Mouse (Mus musculus) midbrain, postnatal 0 days (tissue): Measurements from ENCODE around the gene Ggct. TPM values are rescaled to one million over a fixed set of nuclear protein-coding genes. Genes with fewer than 3 reads are reported as not detected.
"Not testable (repeated sequence)": the region's sequence is repeated elsewhere in the genome, so short reads cannot be mapped to it uniquely, and the experiment has no call there.

Source experiments
- ATAC-seq: fragments of 200-750 bp; cut with Nextera tagmentation; 2 replicates; pipeline ENCODE4 v1.8.0; 2017; ENCODE audit warnings: moderate number of reproducible peaks, mild to moderate bottlenecking, moderate TSS enrichment, moderate library complexity; ENCODE audit not compliant: low FRiP score
- DNase-seq: peaks from one replicate; pipeline ENCODE4 v3.0.0-alpha.2; 2015; ENCODE audit warnings: low spot score
- H3K27ac ChIP-seq: fragments of 300-500 bp; sonication (generic); 2 replicates; pipeline ENCODE4 v1.5.1; 2014; ENCODE audit warnings: low read depth, mild to moderate bottlenecking, low read length, mixed read lengths
- H3K27me3 ChIP-seq: fragments of 300-500 bp; sonication (generic); 2 replicates; pipeline ENCODE4 v1.6.1; 2014; ENCODE audit warnings: low read length, control low read depth, mixed read lengths; ENCODE audit not compliant: insufficient read depth
- H3K36me3 ChIP-seq: fragments of 300-500 bp; sonication (generic); 2 replicates; pipeline ENCODE4 v1.6.1; 2014; ENCODE audit warnings: low read length, control low read depth, mixed read lengths; ENCODE audit not compliant: insufficient read depth
- H3K4me1 ChIP-seq: fragments of 300-500 bp; sonication (generic); 2 replicates; pipeline ENCODE4 v1.6.1; 2014; ENCODE audit warnings: mild to moderate bottlenecking, control low read depth, antibody characterized with exemption, low read length, mixed read lengths; ENCODE audit not compliant: insufficient read depth
- H3K4me2 ChIP-seq: fragments of 300-500 bp; sonication (generic); 2 replicates; pipeline ENCODE4 v1.6.1; 2014; ENCODE audit warnings: low read depth, mild to moderate bottlenecking, low read length, mixed read lengths; ENCODE audit not compliant: poor library complexity, severe bottlenecking
- H3K4me3 ChIP-seq: fragments of 300-500 bp; sonication (generic); 2 replicates; pipeline ENCODE4 v1.5.1; 2014; ENCODE audit warnings: low read depth, mild to moderate bottlenecking, low read length, moderate library complexity
- H3K9ac ChIP-seq: fragments of 300-500 bp; sonication (generic); replicated peaks from 2 replicates; pipeline ENCODE4 v1.6.1; 2014; ENCODE audit warnings: mild to moderate bottlenecking, low read length, moderate library complexity, mixed read lengths; ENCODE audit not compliant: poor library complexity, severe bottlenecking
- H3K9me3 ChIP-seq: fragments of 300-500 bp; sonication (generic); 2 replicates; pipeline ENCODE4 v1.6.1; 2016; ENCODE audit warnings: low read length, control low read depth
- CTCF ChIP-seq: IDR thresholded peaks from 2 replicates; pipeline ENCODE4 v1.5.1; 2016; ENCODE audit warnings: antibody characterized with exemption, mild to moderate bottlenecking
- WGBS: fragments of 180-500 bp; shearing (Covaris S2); extraction: QIAGEN DNeasy Blood & Tissue Kit; methylation state at CpG from one replicate; pipeline ENCODE4 v1.1.7; 2014; 5-methylcytosine and 5-hydroxymethylcytosine counted together
- polyA plus RNA-seq: library from polyadenylated mRNA; unstranded; fragments of >200 nt; fragmentation: Nextera tagmentation; extraction: Ambion mirVana; gene quantifications from 2 replicates; pipeline ENCODE4 v1.2.1, GENCODE M21; 2015
- total RNA-seq: library from RNA; depleted of rRNA; stranded (reverse); fragments of >200 nt; gene quantifications from 2 replicates; pipeline ENCODE4 v1.2.3, GENCODE M21; 2014

The Ggct gene
- total and polyA plus RNA-seq, 2 experiments from 2014 or later, result 1.8 to 15.8 TPM

- Histone ChIP-seq H3K4me1 (0 out of 2 replicates have a peak, but pooled peaks cover 2% of the 10 kb centered on the region), H3K36me3 (no peaks in the 10 kb centered on the region), H3K9me3 (no peaks in the 10 kb centered on the region), H3K27me3 (no peaks in the 10 kb centered on the region), H3K27ac (no peak overlapping the region), H3K4me3 (no peak overlapping the region), H3K9ac (no peak overlapping the region), H3K4me2 (no peak overlapping the region)
- ATAC-seq (no peak), DNase-seq (no peak)
- no peak for TF ChIP-seq CTCF
- 80% methylated on average over 10 of the region's 10 CpGs for WGBS
These were observed 37.9 kb downstream of the Ggct start for GRCm38 (mm10) chr6:54954659-54955414.

DNA sequence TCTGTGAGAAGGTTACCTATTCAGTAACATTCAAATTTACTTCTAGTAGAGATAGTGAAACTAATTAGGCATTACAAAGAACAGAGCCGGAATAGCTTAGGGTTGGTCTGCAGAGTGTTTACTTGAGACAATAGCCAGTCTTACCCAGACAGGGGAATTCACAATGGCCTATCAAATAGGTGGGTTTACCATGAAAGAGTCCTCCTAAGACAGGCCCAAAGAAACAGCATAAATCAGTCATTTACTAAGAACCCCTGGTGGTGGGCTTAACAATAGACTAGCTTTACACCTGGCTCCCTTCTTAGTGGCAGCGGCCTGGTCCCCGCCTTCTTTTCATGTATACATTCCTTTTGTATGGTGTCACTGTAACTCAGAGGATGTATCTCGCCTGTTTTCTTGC is 39.4 kb downstream of the Ggct start:
- ATAC-seq, H3K4me3 ChIP-seq, H3K9me3 ChIP-seq: not testable (repeated sequence)

DNA sequence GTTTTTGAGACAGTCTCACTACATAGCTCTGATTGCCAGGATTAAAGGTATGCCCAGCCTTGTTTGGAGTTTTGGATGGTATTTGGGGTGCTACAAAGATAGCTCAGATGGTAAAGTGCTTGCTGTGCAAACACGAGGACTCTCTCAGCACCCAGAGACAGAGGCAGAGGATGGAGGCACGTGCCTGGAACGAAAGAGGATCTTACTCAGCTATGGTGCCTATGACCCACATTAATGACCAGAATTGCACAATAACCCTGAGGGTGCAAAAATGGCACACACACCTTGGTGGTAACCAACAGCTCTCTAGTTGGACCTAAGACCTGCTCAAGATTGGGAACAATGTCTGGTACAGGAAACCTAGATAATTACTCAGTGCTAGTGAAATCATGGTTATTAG is 40.2 kb downstream of the Ggct start:
- 90% methylated on average over 3 of the region's 3 CpGs for WGBS
- no peak overlapping the region for H3K27ac ChIP-seq
- H3K4me2 ChIP-seq, result no peak overlapping the region
- no peaks in the 10 kb centered on the region for H3K36me3 ChIP-seq
- H3K4me3 ChIP-seq, result no peak overlapping the region
- ATAC-seq (no peak), DNase-seq (no peak)
- TF ChIP-seq CTCF, result no peak
- no peaks in the 10 kb centered on the region for H3K27me3 ChIP-seq
- H3K4me1 ChIP-seq, result 0 out of 2 replicates have a peak, but pooled peaks cover 2% of the 10 kb centered on the region
- H3K9me3 ChIP-seq, result no peaks in the 10 kb centered on the region
- H3K9ac ChIP-seq, result no peak overlapping the region

More for the DNA sequence above, 39.4 kb downstream of the Ggct start:
- not testable (repeated sequence) for H3K36me3 ChIP-seq, H3K9ac ChIP-seq, H3K4me1 ChIP-seq, H3K27me3 ChIP-seq, H3K27ac ChIP-seq, H3K4me2 ChIP-seq, DNase-seq
- WGBS, result 85% methylated on average over 4 of the region's 4 CpGs

DNA sequence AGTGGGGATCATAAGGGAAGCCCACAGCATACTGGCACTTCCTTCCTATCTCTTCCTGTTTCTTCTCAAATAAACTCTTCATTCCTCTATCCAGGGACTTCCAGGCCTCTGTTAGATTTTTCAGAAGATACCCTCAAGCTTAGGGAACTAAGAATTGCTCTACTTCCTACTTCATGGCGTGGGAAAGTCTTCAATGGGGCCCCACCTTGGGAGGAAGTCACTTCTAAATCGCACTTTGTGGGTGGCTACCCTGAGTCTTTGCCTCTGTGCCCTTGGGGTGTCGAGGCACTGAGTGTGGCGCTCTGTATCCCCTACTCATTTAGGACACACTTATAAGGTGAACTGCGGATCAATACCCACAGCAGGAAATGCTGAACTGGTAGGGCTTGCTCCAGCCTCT is 44.1 kb downstream of the Ggct start:
- ATAC-seq (no peak), DNase-seq (no peak)
- Histone ChIP-seq H3K36me3 (no peaks in the 10 kb centered on the region), H3K27me3 (peaks cover 5% of the 10 kb centered on the region; the same call in 1 of the 2 replicates), H3K9me3 (no peaks in the 10 kb centered on the region), H3K4me1 (no peaks in the 10 kb centered on the region), H3K27ac (no peak overlapping the region), H3K9ac (no peak overlapping the region), H3K4me2 (no peak overlapping the region), H3K4me3 (no peak overlapping the region)
- TF ChIP-seq CTCF, result no peak
- WGBS, result 86% methylated on average over 5 of the region's 5 CpGs

DNA sequence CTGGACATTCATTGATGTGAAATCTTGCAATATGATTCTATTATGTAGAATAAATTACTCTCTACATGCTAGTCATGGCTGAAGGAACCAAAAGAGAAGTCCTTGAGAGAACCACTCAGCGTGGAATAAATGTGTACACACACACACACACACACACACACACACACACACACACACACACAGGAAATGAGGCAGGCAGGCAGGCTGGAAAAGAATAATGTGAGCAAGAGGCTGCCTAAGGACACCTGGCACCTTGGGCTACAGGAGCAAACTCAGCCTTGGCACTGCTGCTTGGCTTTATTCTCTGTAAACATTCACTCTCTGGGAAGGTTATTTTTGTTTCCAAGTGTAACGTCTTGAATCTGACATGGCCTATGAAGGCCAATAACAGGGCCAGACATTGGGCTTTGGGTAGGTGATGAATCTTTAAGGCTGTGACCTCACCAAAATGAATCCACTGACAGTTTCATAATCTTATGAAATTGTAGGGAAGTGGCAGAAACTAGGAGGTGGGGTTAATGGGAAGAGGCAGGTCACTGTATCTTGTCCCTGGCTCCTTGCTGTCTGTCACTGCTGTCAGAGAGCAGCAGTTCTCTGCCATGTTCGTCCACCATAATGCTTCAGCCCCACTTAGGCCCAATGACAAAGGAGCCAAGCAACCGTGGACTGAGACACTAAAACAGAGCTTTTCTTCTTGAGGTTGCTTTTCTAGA is 46.4 kb downstream of the Ggct start:
- TF ChIP-seq CTCF, result no peak
- Histone ChIP-seq H3K36me3 (no peaks in the 10 kb centered on the region), H3K4me3 (no peak overlapping the region), H3K27ac (no peak overlapping the region), H3K9ac (no peak overlapping the region), H3K27me3 (peaks cover 6% of the 10 kb centered on the region), H3K9me3 (no peaks in the 10 kb centered on the region), H3K4me1 (no peaks in the 10 kb centered on the region), H3K4me2 (no peak overlapping the region)
- ATAC-seq (no peak), DNase-seq (no peak)
- 72% methylated on average over 4 of the region's 4 CpGs for WGBS

- DNase-seq, result no peak
- Histone ChIP-seq H3K27ac (no peak overlapping the region), H3K4me3 (no peak overlapping the region), H3K9ac (no peak overlapping the region), H3K4me2 (no peak overlapping the region), H3K9me3 (no peaks in the 10 kb centered on the region), H3K4me1 (no peaks in the 10 kb centered on the region), H3K27me3 (peaks cover 6% of the 10 kb centered on the region), H3K36me3 (no peaks in the 10 kb centered on the region)
- whole genome bisulfite sequencing, result 88% methylated on average over 16 of the region's 16 CpGs
- no peak for TF ChIP-seq CTCF
- no peak for ATAC-seq
These were observed 48.2 kb downstream of the Ggct start for GRCm38 (mm10) chr6:54944551-54944950.
